Mouse (Mus musculus): ENCODE data around the gene Phf5a.

Gene Phf5a

DNA sequence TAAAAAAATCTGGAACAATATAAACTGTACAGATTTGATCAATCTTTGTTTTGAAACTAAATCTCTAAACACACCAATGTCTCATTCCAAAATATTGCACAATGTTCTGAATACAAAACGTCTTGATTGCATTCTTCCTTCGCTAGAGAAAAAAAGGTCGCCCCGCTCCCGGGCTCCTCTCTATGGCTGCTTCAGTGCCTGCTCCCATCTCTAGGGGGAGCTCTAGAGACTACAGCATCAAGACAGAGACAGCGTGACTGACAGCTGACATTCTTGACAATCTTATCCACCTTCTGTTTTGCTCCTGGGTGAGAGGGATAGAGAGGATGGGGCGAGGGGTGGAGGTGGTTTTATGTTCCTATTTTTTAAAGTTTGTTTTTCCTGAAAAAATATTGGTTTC is 23.4 kb downstream of the Phf5a start:
- DNase-seq (ENCODE audit: low spot score in 2 of 2): no peak

GRCm38 (mm10) chr15:81847861-81848260 is 23.9 kb downstream of the Phf5a start:
- no peak for DNase-seq (ENCODE audit: low spot score in 2 of 2)

- no peak for DNase-seq (ENCODE audit: low spot score in 2 of 2)
These were observed 24.6 kb downstream of the Phf5a start for GRCm38 (mm10) chr15:81847161-81847560.

- no peak for DNase-seq (ENCODE audit: low spot score in 2 of 2)
These were observed 25.0 kb downstream of the Phf5a start for GRCm38 (mm10) chr15:81846755-81847154.

- DNase-seq (ENCODE audit: low spot score in 2 of 2): peak; percentile 44 to 67
These were observed 26.0 kb downstream of the Phf5a start for GRCm38 (mm10) chr15:81845724-81846123.

- no peak for DNase-seq (ENCODE audit: low spot score in 2 of 2)
These were observed 26.6 kb downstream of the Phf5a start for GRCm38 (mm10) chr15:81845033-81845625.

DNA sequence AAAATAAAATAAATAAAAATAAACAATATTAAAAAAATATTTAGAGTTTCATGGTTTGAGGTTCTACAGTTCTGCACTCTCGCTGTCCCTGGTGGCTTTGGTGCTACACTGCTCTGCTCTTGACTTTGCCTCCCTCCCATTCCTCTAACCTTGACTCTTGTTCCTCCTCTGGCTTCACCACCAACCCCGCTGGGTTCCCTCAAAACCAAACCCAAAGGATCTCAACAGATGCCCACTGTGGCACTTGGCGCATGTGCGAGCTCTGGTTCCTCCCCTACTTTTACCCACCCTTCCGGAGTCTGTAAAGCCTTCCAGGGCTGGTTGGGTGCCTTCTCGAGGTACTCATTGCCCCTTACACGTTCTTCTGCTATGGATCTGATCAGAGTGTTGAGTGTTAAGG is 29.4 kb downstream of the Phf5a start:
- no peak for DNase-seq (ENCODE audit: low spot score in 2 of 2)

DNA sequence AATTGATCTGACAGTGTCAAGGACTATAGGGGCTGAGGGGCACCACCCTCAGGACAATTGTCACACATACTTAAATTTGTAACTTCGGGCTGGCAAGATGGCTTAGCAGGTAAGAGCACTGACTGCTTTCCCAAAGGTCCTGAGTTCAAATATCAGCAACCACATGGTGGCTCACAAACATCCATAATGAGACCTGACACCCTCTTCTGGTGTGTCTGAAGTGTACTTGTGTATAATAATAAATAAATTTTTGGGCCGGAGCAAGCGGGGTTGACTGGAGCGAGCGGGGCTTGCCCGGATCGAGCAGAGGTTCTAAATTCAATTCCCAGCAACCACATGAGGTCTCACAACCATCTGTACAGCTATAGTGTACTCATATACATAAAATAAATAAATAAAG is 31.4 kb downstream of the Phf5a start:
- DNase-seq (ENCODE audit: low spot score in 2 of 2): no peak

DNA sequence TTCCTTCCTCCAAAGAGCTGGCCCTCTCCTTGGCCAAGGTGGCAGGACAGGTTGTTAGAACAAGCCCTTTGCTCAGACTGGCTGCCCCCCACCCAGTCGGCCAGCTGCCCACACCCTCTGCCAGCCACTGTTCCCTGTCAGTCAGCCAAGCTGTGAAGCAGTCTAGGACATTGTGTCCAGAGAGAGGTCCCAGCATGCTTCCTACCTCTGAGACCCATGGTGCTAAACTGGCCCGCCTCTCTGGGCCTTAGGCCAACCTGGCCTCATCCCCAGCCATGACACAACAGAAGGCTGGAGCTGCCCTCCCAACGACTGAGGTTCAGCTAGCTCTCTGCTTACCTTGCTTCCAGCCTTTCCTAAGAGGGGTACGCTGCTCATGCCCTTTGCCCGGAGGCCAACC is 32.1 kb downstream of the Phf5a start:
- peak in 1 of 2 experiments; percentile 63 for DNase-seq (ENCODE audit: low spot score in 2 of 2)

DNA sequence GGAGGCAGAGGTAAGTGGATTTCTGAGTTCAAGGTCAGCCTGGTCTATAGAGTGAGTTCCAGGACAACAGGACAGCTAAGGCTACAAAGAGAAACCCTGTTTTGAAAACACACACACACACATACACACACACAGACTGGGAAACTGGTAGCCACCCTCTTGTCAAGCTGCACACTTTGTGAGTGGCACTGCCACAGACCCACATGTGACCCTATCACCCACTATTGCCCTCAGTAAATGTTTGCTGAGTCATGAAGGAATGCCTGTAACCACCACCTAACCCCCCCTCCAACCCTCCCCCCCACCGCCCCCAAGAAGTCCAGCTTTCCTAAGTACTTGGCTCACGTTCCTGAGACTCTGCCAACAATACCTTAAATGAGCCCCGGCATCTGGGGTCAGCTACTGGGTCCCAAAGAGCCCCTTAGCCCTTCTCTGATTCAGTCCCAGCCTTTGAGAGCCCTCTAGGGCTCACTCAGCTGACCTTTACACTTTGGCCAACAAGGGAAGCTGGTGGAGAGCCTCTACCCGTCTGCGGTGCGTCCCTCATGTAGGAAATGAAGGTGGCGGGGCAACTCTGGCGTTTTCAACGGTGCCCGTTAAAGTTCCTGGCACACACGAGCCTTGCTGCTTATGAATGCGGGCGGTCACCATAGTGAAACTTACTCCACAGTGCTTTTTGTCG is 33.0 kb downstream of the Phf5a start:
- no peak for DNase-seq (ENCODE audit: low spot score in 2 of 2)

DNA sequence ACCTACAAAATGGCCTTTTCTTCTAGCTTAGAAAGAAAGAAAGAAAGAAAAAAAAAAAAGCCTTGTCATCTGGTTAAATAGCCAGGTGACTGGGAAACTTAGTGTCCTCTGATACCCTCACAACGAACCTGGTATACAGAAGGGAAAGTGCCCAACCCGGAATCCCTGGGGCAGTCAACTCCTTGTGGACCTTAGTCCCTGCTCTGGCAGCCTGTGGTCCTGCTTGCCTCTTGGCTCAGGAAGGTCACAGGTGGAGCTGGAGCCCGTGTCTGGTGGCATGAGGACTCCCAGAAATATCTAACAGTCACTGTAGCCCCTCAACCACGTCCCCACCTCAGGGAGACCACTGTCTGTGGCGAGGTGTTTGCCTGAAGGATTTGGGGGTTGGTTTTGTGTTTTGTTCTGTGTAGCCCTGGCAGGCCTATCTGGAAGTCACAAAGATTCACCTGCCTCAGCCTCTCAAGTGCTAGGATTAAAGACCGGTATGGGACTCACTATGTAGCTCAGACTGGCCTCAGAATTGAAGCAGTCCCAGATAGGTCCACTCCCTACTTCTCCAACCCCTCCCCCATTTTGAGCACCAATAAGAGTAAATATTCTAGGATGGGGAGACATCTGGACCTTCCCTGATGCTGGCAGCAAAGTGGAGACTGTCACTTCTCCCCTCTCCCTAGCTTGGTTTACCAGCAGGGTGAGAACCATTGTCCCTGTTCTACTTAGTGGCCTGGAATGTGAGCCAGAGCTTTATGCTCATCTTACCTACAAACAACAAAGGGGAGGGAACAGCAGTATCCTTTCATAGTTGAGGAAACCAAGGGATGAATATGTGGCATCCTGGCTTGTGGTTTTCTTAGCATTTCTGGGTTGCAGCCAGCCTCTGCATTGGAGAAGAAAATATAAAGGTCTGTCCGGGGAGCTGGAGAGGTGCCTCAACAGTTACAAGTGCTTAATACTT is 34.5 kb downstream of the Phf5a start:
- DNase-seq (ENCODE audit: low spot score in 2 of 2): no peak

DNA sequence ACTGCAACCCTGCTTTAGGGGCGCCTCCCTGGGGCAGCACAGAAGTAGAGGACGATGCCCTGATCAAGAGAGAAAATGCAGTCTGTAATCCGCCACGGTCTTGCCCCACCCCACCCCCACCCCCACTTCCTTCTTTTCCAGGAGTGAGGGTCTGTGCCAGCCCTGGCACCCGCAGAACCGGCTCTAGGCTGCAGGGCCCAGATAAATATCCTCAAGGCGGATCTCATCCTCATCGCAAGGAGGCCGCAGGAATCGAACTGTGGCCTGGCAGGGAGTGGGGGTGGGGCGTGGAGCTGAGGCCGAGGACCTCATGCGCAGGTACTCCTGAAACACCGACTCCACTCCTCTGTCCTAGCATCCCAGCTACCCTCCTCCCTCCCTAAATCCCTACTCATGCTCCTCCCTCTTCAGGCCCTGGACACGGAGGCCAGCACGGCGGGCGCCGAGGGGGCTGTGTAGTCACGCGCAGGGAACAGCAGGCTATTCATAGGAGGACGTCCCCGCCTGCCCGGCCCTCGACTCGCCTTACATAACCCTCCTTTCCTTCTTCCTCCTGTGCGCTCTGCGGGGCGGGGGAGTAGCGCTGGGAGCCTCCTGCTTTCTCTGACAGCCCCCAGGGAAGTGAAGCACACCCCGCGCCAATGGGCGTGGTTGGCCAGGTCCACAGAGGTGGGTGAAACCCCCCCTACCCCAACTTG is 35.4 kb downstream of the Phf5a start:
- peak; percentile 44 to 83 for DNase-seq (ENCODE audit: low spot score in 2 of 2)

DNA sequence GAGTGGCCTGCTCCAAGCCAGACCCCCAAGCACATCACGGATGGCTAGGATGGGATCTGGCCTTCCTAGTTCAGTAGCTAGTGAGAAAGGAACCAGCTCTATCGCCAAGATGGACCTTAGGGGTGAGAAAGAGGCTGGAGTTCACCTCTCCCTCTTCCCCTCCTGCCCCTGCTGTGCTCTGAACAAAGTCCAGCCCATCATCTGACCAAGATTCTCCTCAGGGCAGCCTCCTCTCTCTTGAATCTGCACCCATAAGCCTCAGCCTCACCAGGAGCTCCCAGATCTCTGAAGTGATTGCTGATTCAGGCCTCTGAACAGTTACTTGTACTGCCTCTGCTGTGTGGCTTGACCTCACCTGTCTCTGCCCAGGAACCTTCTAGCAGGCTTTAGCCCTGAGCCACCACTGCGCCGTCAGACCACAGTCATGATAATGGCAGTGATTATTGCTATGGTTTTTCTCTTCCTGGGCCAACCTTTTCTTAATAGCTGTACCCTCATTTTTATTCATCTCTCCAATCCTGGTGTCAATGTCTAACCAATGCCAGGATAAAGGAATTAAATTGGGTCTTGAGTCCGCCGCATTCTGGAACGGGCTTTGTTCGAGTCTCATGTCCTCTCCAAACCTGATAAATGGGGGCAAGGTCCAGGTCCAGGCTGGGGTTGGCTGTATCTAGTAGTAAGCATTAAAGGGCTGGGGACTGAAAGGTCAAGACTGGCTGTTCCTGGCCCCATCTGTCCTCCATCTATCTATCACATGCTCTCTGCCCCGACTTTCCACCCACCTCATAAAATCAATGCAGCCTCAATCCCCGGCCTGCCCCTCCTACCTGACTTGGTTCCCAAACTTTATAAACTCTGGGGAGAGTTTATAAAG is 36.5 kb downstream of the Phf5a start:
- no peak for DNase-seq (ENCODE audit: low spot score in 2 of 2)

- DNase-seq (ENCODE audit: low spot score in 2 of 2): no peak
These were observed 37.4 kb downstream of the Phf5a start for GRCm38 (mm10) chr15:81834171-81834841.

DNA sequence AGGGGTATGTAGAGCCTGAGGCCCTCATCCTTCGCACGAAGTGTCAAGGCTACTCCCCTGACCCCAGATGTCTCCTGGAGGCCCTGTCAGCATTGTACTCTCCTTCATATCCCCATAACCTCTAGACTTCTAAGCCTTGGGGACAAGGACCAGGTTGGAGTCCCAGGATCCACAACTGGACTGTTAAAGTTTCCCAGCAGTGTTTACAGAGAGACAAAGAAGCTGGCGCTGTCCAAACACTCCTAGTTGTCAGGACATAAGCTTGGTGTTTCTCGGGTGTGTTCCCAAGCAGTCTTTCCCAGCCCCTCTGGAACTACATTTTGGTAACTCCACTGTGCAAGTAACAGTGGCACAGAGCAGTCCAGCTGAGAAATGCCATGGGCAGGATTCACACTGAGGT is 38.2 kb downstream of the Phf5a start:
- no peak for DNase-seq (ENCODE audit: low spot score in 2 of 2)

GRCm38 (mm10) chr15:81832219-81832618 is 39.5 kb downstream of the Phf5a start:
- DNase-seq (ENCODE audit: low spot score in 2 of 2): no peak

- peak; percentile 74 to 80 for DNase-seq (ENCODE audit: low spot score in 2 of 2)
These were observed 40.4 kb downstream of the Phf5a start for GRCm38 (mm10) chr15:81831136-81831825.

DNA sequence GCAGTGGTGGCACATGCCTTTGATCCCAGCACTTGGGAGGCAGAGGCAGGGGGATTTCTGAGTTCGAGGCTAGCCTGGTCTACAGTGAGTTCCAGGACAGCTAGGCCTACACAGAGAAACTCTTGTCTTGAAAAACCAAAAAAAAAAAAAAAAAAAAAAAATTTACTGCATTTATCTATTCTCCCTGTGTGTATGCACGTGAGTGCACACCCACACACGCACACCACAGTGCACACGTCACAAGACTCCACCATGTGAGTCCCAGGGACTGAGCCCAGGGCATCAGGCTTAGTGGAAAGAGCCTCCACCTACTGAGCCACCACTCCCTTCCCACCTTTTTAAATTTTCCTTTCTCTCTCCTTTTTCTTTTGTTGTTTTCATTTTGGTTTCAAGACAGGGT is 41.2 kb downstream of the Phf5a start:
- no peak for DNase-seq (ENCODE audit: low spot score in 2 of 2)

- DNase-seq (ENCODE audit: low spot score in 2 of 2): no peak
These were observed 42.5 kb downstream of the Phf5a start for GRCm38 (mm10) chr15:81829208-81829580.

All from urinary bladder, adult 18-20 months (tissue).